Mouse (Mus musculus): Measurements from ENCODE around the gene Ric8b.
A peak's percentile ranks its signal among the peaks of the same experiment; 100 is the strongest.

Ric8b gene

DNA sequence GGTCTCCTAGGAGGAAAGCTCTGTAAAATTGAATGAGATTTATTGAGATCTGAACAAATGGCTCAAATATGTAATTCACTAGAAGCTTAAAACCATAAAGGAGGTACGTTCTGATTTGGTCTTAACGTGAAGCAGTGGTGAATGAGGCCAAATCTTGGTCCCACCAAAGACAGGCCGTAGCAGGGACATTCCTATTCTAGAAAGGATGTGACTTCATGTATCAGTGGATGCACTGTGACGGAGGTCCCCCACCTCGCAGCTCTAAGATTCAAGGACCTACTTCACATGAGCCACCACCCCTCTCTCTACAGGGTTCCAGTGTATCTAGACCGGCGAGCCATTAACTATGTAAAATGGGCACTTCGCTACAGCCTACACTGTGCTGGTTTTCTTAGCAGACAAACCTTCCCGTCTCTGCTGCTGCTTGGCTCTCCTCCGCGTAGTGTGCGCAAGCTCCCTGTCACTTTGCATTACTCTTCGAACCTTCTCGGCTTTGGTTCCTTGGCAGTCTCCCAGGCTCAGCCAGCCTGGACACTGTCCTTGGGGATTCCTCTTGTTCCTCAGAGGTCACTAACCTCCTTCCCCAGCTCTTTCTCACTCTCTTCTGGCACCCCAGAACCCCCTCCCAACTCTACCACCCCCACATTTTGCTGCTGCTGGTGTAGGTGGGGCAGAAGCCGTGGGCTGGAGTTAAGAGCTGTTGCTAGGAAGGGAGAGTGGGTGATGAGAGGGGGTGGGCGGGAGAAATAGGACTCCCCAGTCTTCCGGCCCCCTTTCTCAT is 8.2 kb upstream of the Ric8b start:
- no peak for DNase-seq (ENCODE audit: low spot score in 2 of 2)

DNA sequence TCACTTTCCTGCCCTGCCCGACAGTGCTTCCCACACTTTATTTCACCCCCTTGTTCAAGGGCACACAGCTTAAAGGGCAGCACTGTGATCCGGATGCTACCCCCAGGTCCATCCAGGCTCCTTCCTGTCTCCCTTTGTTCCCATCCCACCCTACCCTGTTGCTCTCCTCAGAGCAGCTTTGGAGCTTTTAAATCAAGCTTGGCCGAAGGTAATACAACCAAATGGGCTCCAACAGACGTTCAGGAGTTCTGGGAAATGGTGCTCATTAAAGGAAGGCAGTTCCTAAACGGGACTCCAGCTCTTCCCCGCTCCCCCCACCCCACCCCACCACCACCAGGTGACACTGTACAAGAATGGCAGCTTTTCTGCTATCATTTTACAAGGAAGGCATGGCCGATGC is 7.2 kb upstream of the Ric8b start:
- no peak for DNase-seq (ENCODE audit: low spot score in 2 of 2)

DNA sequence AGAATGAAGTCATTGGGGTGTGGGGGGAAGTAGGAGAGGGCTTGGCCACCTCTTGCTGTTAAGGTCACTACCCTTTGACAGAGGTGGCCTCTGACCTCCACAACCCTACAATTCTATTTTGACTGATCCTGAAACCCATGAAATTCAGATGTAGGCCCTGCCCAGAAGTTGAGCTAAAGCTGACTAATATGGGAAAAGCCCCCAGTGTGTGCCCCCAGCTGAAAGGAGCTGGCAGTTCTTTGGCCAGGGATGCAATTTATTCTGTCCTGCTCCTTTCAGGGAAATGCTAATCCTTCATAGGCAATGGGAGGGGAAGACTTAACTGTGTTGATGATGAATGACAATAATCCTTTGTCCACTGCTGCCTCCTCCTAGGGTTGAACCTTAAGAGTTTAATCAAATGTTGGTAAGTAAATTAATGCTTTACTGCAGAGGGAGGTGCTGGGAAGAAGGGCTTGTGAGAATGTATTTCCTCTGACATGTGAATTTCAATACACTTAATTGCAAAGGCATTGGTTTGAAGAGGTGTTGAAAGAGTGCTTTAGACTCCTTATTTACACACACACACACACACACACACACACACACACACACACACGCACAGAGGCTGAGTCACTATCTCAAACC is 6.5 kb upstream of the Ric8b start:
- no peak for DNase-seq (ENCODE audit: low spot score in 2 of 2)

DNA sequence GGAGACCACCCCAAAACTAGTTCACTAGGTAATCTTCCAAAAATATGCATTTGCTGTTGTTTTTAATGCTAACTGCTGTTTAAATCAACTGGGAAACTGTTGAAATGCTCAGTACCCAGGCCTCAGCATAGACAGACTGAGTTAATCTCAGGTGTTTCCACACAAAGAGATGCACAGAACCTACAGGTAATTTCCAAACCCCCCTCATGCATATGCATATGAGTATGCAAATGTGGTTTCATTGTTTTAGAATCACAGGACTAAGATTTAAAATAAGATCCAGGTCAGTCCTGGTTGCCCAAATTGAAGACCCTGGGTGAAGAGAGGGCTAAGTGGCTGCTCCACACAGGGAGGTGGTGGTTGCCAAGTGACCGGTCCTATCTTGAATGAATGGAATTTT is 4.3 kb upstream of the Ric8b start:
- no peak for DNase-seq (ENCODE audit: low spot score in 2 of 2)

DNA sequence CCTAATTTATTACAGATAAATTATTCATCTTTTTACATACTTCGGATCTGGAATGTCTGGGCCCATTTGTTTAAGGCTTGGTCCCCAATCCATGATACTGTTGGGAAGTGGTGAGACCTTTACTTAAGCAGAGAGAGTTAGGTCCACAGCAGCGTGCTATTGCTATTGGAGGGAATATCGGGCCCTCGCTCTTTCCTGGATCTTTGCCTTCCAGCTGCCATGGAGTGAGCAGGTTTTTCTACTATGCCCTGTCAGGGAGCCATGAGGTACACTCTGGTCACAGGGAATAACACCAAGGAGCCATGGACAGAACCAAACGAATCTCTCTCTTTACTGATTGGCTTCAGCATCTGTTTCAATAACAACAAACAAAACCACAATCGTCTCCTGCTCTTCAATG is 1.9 kb upstream of the Ric8b start:
- no peak for DNase-seq (ENCODE audit: low spot score in 2 of 2)

DNA sequence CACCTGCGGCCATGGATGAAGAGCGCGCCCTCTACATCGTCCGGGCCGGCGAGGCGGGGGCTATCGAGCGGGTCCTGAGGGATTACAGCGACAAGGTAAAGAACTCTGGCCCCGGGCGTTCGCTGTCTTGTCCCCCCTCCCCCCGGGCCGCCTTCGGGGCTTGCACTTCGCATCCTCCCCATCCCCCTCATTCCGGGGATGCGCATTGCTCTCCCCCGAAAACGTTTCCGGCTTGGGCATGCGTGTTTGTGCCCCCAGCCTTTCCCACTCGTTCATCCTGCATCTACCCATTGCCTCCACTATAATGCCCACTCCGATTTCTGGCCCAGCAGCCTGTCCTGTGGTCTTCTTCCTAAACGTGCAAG is 297 bp downstream of the Ric8b start:
- peak in 1 of 2 experiments; percentile 2 for DNase-seq (ENCODE audit: low spot score in 2 of 2)

DNA sequence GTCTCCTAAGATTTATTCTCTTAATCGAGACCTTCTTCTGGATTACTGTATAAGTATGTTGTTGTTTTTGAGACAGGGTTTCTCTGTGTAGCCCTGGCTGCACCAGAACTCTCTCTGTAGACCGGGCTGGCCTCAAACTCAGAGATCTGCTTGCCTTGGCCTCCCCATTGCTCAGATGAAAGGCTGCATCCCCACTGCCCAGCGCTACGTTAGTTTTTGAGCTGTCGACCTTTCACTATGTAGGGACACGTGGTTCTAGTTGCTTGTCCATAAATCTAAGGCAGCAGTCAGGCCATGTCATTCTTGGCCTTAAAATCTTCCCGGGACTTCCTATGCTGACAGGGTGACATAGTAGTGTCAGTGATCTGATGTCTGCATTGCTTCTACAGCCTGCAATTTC is 8.9 kb downstream of the Ric8b start:
- DNase-seq (ENCODE audit: low spot score in 2 of 2), result no peak

DNA sequence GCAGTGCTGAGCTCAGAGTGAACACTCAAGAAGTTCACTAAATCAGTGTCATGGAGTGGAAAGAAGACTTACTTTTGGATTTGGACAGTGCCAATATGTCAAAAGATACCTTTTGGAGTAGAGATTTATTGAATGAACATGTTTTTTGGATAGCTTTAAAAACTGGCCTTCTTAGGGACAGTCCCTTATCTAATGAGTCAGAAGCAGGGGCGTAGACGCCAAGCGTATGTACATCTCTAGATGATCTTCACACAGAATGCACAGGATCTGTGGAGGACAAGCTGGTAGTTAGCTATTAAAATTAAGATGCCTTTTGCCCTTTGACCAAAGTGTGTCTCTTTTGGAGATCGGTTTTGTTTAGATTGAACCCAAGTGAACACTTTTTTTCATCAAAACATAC is 9.5 kb downstream of the Ric8b start:
- DNase-seq (ENCODE audit: low spot score in 2 of 2), result no peak

DNA sequence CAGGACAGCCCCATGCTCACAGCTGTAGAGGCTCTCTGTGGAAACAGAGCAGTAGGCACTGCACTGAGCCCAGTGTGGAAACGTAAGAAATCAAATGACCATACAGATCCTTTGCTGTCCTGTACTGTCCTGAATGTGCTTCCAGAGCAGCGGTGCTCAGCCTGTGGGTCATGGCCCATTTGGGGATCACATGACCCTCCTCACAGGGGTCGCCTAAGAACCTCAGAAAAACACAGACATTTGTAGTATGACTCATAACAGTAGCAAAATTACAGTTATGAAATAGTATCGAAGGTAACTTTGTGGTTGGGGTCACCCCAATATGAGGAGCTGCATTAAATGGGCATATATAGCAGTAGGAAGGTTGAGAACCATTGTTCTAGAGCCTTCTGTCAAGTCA is 11.0 kb downstream of the Ric8b start:
- no peak for DNase-seq (ENCODE audit: low spot score in 2 of 2)

DNA sequence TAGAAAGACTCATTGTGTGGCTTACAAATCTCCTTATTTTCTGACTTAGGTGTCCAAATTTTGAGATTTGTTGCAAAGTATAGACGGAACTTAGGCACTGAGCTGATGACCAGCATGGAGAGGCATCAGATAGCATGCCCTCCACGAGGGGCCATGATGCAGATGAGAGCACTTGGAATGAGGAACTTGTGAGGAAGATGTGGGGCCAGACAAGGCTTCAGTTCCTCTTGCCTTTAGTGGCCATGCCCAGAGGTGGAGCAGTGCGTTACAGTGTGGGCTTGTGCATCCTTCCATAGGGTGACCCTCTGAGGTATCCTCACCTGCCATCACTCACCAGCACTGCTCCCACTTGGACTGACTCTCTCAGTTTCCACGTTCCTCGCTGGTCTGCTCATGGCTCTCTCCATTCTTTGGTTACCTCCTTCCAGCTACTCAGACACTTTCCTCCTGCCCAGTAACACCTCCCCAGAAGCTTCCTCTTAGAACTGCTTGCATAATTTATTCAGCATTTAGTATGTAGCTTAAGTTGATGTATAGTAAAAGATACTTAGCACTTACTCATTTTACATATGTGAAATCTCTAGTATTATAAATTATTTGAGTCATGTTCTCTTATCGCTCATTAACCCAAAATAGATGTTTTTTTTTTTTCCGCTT is 18.3 kb downstream of the Ric8b start:
- DNase-seq (ENCODE audit: low spot score in 2 of 2), result peak in 1 of 2 experiments; percentile 41

DNA sequence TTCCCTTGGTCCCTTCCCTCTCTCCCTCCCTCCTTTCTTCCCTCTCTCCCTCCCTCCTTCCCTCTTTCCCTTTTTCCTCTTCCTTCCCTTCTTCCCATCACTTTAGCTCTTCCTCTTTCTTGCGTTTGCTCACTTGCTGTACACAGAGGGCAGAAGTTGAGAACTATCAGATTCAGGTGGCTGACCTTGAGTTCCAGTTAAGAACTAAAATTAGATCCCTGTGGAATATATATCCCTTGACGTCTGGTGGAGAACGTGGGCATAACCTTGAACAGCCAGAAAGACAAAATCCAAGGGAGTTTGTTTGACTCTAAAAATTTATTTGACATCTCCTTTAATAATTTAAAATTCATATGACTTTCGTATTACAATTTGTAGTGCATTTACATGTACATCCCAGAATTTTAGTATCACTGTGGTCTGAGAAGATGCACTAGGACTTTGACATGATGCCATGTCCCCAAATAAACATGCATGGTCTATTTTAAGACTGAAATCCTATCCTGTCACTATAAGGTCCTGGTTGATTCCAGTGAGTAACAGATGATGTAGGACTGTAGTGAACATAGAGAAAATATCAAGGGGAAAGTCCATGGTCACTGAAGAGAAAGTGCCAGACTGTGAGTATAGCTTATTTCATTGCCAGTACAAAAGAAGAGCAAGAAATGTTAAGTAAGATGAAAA is 19.6 kb downstream of the Ric8b start:
- no peak for DNase-seq (ENCODE audit: low spot score in 2 of 2)

DNA sequence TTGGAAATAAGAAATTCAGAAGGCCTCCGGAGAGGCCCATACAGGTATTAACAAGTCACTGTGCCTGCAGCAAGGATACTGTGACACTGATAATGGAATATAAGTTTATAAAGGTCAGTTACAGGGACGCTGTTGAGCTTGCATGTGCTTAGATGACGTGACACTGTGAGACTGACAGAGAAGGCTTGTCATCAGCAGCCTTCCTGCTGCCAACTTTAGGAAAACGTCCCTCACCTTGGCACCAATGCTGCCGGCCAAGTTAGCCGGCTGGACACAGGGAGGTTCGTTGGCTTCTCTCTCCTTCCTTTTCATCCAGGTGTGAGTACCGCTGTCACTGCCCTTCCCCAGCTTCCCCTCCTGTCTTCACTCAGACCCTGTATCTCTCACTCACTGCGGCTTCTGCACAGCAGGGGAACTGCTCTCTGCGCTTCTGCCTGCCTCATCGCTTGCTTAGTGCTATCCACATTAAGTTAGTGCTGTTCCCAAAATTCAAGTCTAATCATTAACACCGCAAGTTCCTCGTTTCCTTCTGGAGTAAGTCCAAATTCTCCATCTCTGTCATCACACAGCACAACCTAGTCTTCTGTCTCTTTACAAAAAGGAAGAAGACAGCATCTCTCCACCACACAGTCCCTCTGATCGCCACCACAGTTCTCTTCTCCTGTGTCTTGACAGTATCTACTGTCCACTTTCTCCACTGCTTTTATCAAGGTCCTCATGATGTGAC is 20.8 kb downstream of the Ric8b start:
- DNase-seq (ENCODE audit: low spot score in 2 of 2), result no peak

DNA sequence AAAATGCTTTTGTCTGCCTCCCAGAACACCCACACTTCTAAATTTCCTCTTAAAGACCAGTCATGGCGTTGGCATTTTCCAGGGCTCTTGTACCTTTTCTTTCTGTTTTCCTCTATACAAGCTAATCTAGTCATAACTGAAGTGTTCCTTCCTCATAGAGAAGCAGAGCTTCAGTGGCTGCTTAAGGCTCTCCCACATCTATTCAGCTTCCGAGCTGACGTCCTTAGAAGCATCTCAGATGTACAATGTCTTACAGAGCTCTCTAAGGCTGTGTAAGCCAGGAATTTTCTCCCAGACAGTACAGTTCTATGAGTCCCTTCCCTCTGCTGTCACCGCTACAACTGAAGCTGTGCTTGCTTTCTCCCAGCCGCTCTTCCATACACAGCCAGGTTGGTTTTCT is 21.5 kb downstream of the Ric8b start:
- DNase-seq (ENCODE audit: low spot score in 2 of 2), result no peak

DNA sequence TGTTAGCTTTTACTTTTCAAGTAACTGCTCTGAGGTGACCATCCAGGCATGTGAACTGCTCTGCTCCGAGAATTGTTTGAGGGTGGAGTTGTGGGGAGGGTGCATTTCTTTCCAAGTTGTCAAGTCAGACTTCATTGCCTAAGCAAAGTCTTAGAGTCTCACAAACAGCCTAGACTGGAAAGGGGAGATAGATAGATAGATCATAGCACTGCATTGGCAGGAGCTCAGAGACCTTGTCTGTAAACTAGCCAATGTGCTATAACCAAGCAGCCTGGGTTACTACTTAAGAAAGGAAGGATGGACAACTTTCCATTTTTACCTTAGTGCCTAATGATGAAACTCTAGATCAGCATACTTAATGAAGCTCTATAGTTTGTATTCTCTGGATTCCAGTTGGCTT is 22.9 kb downstream of the Ric8b start:
- DNase-seq (ENCODE audit: low spot score in 2 of 2), result no peak

DNA sequence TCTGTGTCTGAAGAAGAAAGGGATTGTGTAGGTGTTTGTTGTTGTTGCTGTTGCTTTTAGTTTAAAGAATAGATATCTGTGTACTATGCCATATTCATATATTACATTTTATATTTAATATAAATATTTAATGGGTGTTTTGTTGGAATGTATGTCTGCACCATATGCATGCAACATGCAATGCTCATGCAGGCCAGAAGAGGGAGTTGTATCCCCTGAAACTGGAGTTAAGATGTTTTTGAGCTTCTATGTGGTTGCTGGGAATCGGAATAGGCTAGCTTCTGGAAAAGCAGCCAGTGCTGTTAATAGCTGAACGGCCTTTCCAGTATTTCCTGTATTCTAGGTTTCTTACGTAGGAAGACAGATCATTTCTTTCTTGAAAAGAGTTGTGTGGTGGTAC is 28.3 kb downstream of the Ric8b start:
- DNase-seq (ENCODE audit: low spot score in 2 of 2), result no peak

DNA sequence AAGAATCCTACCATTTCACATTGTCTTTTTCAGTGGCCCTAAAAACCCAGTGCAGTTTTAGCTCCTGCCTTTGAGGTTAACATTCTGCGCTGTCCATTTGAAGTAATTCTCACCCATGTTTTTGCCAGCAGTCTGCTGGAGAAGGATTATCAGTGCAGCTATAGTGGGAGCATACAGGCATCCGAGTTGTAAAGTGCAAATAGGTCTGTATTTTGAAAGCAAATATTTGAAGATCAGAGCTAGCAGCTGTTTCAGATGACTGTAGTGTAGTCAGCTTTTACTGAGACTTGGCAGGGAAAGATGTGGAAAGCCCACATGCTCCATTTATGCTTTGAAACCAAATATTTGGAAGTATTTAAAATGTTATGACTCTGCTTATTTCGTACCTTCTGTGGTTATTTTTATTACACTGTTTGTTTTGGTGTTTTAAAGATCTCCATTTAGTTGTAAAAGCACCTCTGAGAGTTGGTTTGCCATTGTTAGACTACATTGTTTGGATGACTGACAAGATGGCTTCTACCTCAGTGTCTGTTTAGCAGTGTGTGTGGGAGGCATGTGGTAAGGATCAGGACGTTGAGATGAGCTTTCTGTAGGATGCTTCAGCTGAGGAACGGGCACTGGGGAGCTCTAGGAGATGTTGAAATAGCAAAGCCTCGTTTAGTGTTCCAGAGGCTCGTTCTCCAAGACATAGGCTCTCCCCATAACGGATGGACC is 31.7 kb downstream of the Ric8b start:
- DNase-seq (ENCODE audit: low spot score in 2 of 2), result no peak

DNA sequence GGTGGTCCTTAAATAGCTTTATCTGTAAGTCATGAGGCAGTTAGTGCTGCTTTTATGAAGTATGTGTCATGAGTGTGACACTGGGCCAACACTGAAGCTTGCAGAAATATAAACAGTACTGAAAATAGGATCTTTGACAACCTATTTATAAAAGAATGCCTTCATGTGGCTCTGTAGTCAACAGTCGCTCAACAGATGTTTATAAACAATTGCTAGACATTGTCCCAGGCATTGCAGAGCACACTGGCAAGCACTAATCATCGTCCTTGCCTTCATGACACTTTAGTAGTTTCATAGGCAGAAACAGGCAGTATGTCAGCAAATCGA is 32.2 kb downstream of the Ric8b start:
- no peak for DNase-seq (ENCODE audit: low spot score in 2 of 2)

DNA sequence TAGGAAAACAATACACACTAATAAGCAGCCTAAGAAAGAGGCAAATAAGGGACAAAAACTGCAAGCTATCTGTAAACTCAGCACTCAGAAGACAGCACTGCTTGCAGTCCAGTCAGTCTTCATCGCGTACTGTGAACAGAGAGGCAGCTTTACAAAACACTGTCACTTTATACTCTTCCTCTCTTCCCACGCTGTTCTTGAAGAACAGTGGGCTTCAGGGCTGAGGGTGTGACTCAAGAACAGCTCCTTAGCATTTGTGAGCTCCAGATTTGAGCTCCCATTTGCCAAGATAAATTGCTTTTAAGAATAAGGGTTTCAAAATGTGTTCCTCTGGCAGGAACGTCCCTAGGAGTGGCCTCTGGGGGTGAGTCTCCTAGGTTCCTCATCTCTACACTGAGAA is 33.0 kb downstream of the Ric8b start:
- DNase-seq (ENCODE audit: low spot score in 2 of 2), result no peak

DNA sequence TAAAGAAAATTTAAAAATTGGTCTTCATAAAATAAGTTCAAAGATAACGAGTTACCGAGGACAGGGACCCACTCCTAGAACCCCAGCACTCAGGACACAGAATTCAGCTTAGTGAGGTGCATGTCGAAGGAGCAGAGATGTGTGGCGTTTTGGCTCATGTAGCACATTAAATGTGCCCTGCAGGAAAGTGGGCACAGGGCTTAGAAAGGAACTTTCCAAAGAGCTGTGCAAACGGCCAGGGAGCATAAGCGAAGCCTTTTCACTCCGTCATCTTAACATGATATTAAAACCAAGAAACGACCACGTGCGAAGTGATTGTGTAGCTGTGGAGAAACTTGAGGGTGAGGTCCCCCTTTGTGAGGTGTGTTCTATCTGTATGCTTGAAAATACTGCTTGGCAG is 36.8 kb downstream of the Ric8b start:
- no peak for DNase-seq (ENCODE audit: low spot score in 2 of 2)

DNA sequence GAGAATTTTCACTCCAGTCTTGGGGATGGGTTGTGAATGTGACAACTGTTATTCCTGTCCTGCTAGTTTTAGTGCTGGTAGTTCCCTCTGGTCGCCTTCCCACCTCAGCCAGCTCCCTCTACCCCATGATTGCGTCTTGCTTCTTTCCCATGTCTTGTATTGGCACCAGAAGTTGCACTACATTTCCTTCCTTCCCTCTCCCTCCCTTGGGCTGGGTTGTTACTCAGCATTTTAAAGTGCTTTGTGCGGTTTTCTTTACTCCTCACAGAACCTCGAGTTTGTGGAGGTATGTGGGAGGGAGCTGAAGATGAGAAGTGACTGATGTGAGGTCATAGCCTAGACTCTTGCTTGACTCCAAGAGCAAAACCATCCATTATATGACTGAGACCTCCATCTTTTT is 38.8 kb downstream of the Ric8b start:
- no peak for DNase-seq (ENCODE audit: low spot score in 2 of 2)

DNA sequence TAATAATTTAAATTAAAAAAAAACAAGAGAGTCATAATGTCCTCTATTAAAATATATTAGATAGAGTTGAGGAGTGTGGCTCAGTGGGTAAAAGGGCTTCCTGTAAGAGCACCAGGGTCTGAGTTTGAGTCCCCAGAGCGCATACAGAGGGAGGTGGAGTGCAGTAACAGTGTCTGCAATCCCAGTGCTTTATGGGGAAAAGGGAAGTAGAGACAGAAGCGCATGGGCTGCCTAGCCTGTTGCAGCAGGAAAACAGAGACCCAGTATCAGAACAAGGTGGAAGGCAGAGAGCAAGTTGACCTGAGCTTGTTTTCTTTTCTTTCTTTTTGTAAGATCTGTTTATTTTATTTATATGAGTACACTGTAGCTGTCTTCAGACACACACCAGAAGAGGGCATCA is 41.2 kb downstream of the Ric8b start:
- DNase-seq (ENCODE audit: low spot score in 2 of 2), result no peak
